Mouse (Mus musculus): ENCODE measurements at regions not wholly inside any gene's neighbourhood (a gene's known extent, or its start where the extent isn't known, plus 50 kb on each side); places are given as distances from the start of the nearest gene placed in this dataset.

- Histone ChIP-seq H3K79me2 (ENCODE audit: control insufficient read depth, insufficient read depth) (no peaks in the 10 kb centered on the region), H3ac (ENCODE audit: control insufficient read depth, insufficient read length, low read depth) (no peak overlapping the region), H3K79me3 (ENCODE audit: low read depth) (no peaks in the 10 kb centered on the region), H3K4me3 (ENCODE audit: insufficient read depth, poor library complexity, severe bottlenecking) (no peak overlapping the region), H3K36me3 (ENCODE audit: control insufficient read depth, insufficient read depth) (no peaks in the 10 kb centered on the region), H3K27me3 (ENCODE audit: control insufficient read depth, insufficient read depth, insufficient read length) (no peaks in the 10 kb centered on the region)
- TF ChIP-seq MAX (IDR thresholded peaks at IDR 0.05) (no peak), MYOG (IDR thresholded peaks at IDR 0.05; ENCODE audit: control insufficient read depth, extremely low read depth, insufficient read length) (no peak), CTCF (IDR thresholded peaks at IDR 0.05; ENCODE audit: control insufficient read depth, insufficient read depth, insufficient read length) (no peak), FOSL1 (IDR thresholded peaks at IDR 0.05; ENCODE audit: insufficient read depth, low read length, poor library complexity, severe bottlenecking) (no peak), USF1 (IDR thresholded peaks at IDR 0.05; ENCODE audit: low read depth) (no peak), MYOD1 (IDR thresholded peaks at IDR 0.05; ENCODE audit: control insufficient read depth, insufficient read length, low read depth) (no peak), CEBPB (IDR thresholded peaks at IDR 0.05; ENCODE audit: low read depth) (no peak)
These were observed 3075.0 kb upstream of the Lrrc6 start for GRCm38 (mm10) chr15:69575611-69576153.

DNA sequence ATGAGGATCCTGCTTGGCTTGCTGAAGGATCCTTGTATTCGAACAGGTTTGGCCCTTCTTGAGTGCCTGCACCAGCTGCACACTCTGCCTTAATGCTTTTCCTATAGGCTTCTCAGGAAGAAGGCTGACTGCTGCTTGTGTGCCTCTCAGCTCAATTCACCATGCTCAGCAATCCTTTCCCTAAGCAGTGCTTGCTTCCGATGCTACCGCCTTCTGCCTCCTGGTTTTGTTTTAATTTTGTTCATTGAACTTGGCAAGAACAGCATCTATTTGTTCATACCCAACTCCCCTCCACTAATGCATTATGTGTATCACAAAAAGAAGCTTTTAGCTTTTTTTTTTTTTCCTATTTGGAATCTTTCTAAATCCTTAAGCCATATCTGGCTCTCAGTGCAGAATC is 3053.5 kb upstream of the Lrrc6 start:
- no peak for TF ChIP-seq MAX (IDR thresholded peaks at IDR 0.05)
- no peak for TF ChIP-seq USF1 (IDR thresholded peaks at IDR 0.05; ENCODE audit: low read depth)
- no peak for TF ChIP-seq CEBPB (IDR thresholded peaks at IDR 0.05; ENCODE audit: low read depth)
- TF ChIP-seq FOSL1 (IDR thresholded peaks at IDR 0.05; ENCODE audit: insufficient read depth, low read length, poor library complexity, severe bottlenecking), result no peak
- Histone ChIP-seq H3K4me3 (ENCODE audit: insufficient read depth, poor library complexity, severe bottlenecking) (no peak overlapping the region), H3K79me3 (ENCODE audit: low read depth) (no peaks in the 10 kb centered on the region), H3K36me3 (ENCODE audit: control insufficient read depth, insufficient read depth) (no peaks in the 10 kb centered on the region), H3ac (ENCODE audit: control insufficient read depth, insufficient read length, low read depth) (no peak overlapping the region), H3K79me2 (ENCODE audit: control insufficient read depth, insufficient read depth) (no peaks in the 10 kb centered on the region), H3K27me3 (ENCODE audit: control insufficient read depth, insufficient read depth, insufficient read length) (no peaks in the 10 kb centered on the region)

DNA sequence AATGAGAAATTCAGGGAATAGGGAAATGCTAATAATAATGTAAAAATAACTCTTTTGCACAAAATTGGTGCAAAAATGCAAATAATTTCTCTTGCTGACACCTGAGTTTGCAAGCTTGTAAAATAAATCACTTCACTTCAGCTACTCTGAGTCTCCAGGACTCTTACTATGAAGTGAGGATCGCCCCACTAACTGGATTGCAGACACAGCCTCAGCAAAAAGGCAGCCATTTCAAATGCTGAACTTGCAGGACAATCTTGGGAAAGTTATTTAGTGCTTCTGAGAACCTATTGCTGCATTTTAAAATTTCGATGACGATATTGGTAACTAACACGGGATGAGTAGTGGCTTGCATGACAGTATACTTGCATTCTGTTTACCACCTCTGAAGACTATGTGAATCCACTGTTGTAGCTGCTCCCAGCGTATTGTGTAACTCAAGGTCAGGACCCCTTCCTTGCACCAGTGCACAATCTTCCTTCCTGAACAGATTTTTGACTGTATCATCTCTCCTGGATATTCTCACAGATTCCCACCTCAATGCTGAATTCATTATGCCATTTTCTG is 3051.4 kb upstream of the Lrrc6 start:
- Histone ChIP-seq H3K79me3 (ENCODE audit: low read depth) (no peaks in the 10 kb centered on the region), H3K27me3 (ENCODE audit: control insufficient read depth, insufficient read depth, insufficient read length) (no peaks in the 10 kb centered on the region), H3K36me3 (ENCODE audit: control insufficient read depth, insufficient read depth) (no peaks in the 10 kb centered on the region), H3ac (ENCODE audit: control insufficient read depth, insufficient read length, low read depth) (no peak overlapping the region), H3K4me3 (ENCODE audit: insufficient read depth, poor library complexity, severe bottlenecking) (no peak overlapping the region), H3K79me2 (ENCODE audit: control insufficient read depth, insufficient read depth) (no peaks in the 10 kb centered on the region)
- TF ChIP-seq CEBPB (IDR thresholded peaks at IDR 0.05; ENCODE audit: low read depth) (no peak), MYOD1 (IDR thresholded peaks at IDR 0.05; ENCODE audit: control insufficient read depth, insufficient read length, low read depth) (no peak), MYOG (IDR thresholded peaks at IDR 0.05; ENCODE audit: control insufficient read depth, extremely low read depth, insufficient read length) (no peak), CTCF (IDR thresholded peaks at IDR 0.05; ENCODE audit: control insufficient read depth, insufficient read depth, insufficient read length) (no peak), FOSL1 (IDR thresholded peaks at IDR 0.05; ENCODE audit: insufficient read depth, low read length, poor library complexity, severe bottlenecking) (no peak), USF1 (IDR thresholded peaks at IDR 0.05; ENCODE audit: low read depth) (no peak), MAX (IDR thresholded peaks at IDR 0.05) (no peak)

GRCm38 (mm10) chr15:69551012-69551411 is 3050.3 kb upstream of the Lrrc6 start:
- TF ChIP-seq CTCF (IDR thresholded peaks at IDR 0.05; ENCODE audit: control insufficient read depth, insufficient read depth, insufficient read length) (no peak), MYOG (IDR thresholded peaks at IDR 0.05; ENCODE audit: control insufficient read depth, extremely low read depth, insufficient read length) (no peak), USF1 (IDR thresholded peaks at IDR 0.05; ENCODE audit: low read depth) (no peak)
- Histone ChIP-seq H3K36me3 (ENCODE audit: control insufficient read depth, insufficient read depth) (no peaks in the 10 kb centered on the region), H3K79me3 (ENCODE audit: low read depth) (no peaks in the 10 kb centered on the region), H3K27me3 (ENCODE audit: control insufficient read depth, insufficient read depth, insufficient read length) (no peaks in the 10 kb centered on the region), H3ac (ENCODE audit: control insufficient read depth, insufficient read length, low read depth) (no peak overlapping the region), H3K4me3 (ENCODE audit: insufficient read depth, poor library complexity, severe bottlenecking) (no peak overlapping the region), H3K79me2 (ENCODE audit: control insufficient read depth, insufficient read depth) (no peaks in the 10 kb centered on the region)

- Histone ChIP-seq H3K79me2 (ENCODE audit: control insufficient read depth, insufficient read depth) (no peaks in the 10 kb centered on the region), H3ac (ENCODE audit: control insufficient read depth, insufficient read length, low read depth) (no peak overlapping the region), H3K79me3 (ENCODE audit: low read depth) (no peaks in the 10 kb centered on the region), H3K4me3 (ENCODE audit: insufficient read depth, poor library complexity, severe bottlenecking) (no peak overlapping the region), H3K36me3 (ENCODE audit: control insufficient read depth, insufficient read depth) (no peaks in the 10 kb centered on the region), H3K27me3 (ENCODE audit: control insufficient read depth, insufficient read depth, insufficient read length) (no peaks in the 10 kb centered on the region)
- TF ChIP-seq USF1 (IDR thresholded peaks at IDR 0.05; ENCODE audit: low read depth) (no peak), FOSL1 (IDR thresholded peaks at IDR 0.05; ENCODE audit: insufficient read depth, low read length, poor library complexity, severe bottlenecking) (no peak), CTCF (IDR thresholded peaks at IDR 0.05; ENCODE audit: control insufficient read depth, insufficient read depth, insufficient read length) (no peak), CEBPB (IDR thresholded peaks at IDR 0.05; ENCODE audit: low read depth) (no peak), MAX (IDR thresholded peaks at IDR 0.05) (no peak), MYOG (IDR thresholded peaks at IDR 0.05; ENCODE audit: control insufficient read depth, extremely low read depth, insufficient read length) (no peak), MYOD1 (IDR thresholded peaks at IDR 0.05; ENCODE audit: control insufficient read depth, insufficient read length, low read depth) (no peak)
These were observed 3025.9 kb upstream of the Lrrc6 start for GRCm38 (mm10) chr15:69526441-69527094.

Measured in C2C12 (cell line).